Mouse (Mus musculus): ENCODE results near the gene Tsen34. TPM values are rescaled to one million over a fixed set of nuclear protein-coding genes. Genes with fewer than 3 reads are reported as not detected.
A peak's percentile ranks its signal among the peaks of the same experiment; 100 is the strongest.

Tsen34 gene
- polyA plus RNA-seq, 1 experiment from 2014 or later: 46.1 TPM

- Histone ChIP-seq H3K27ac (ENCODE audit: low read depth) (peak overlapping the region; percentile 18; the same call in 1 of the 2 replicates), H3K4me3 (ENCODE audit: low read depth, low read length) (peak overlapping the region; percentile 80), H3K4me1 (ENCODE audit: insufficient read depth) (peaks cover 19% of the 10 kb centered on the region), H3K27me3 (ENCODE audit: insufficient read depth, low read length) (no peaks in the 10 kb centered on the region), H3K9ac (replicated peaks) (peak overlapping the region; percentile 48; the same call in 1 of the 2 replicates), H3K4me2 (ENCODE audit: low read depth, low read length) (peak overlapping the region; percentile 91), H3K36me3 (replicated peaks; ENCODE audit: insufficient read depth, low read length) (peaks cover 17% of the 10 kb centered on the region), H3K9me3 (ENCODE audit: low read length) (no peaks in the 10 kb centered on the region)
- 30% methylated on average over 14 of the region's 14 CpGs for WGBS (ENCODE audit: insufficient replicate concordance)
- DNase-seq (no peak), ATAC-seq (no peak)
- no peak for TF ChIP-seq EP300 (IDR thresholded peaks at IDR 0.05; ENCODE audit: low read depth)
- TF ChIP-seq CTCF (IDR thresholded peaks at IDR 0.05; ENCODE audit: low read depth): peak; percentile 35
Measured at GRCm38 (mm10) chr7:3666921-3667391, 25.7 kb upstream of the Tsen34 start.

- peak; percentile 88 for DNase-seq
- Histone ChIP-seq H3K36me3 (replicated peaks; ENCODE audit: insufficient read depth, low read length) (no peaks in the 10 kb centered on the region), H3K27me3 (ENCODE audit: insufficient read depth, low read length) (no peaks in the 10 kb centered on the region), H3K9me3 (ENCODE audit: low read length) (no peaks in the 10 kb centered on the region), H3K27ac (ENCODE audit: low read depth) (no peak overlapping the region), H3K4me3 (ENCODE audit: low read depth, low read length) (no peak overlapping the region), H3K4me1 (ENCODE audit: insufficient read depth) (no peaks in the 10 kb centered on the region), H3K9ac (replicated peaks) (no peak overlapping the region), H3K4me2 (ENCODE audit: low read depth, low read length) (no peak overlapping the region)
- 51% methylated on average over 10 of the region's 10 CpGs for WGBS (ENCODE audit: insufficient replicate concordance)
- ATAC-seq: peak; percentile 89
- TF ChIP-seq CTCF (IDR thresholded peaks at IDR 0.05; ENCODE audit: low read depth): peak; percentile 95
- no peak for TF ChIP-seq EP300 (IDR thresholded peaks at IDR 0.05; ENCODE audit: low read depth)
Measured at GRCm38 (mm10) chr7:3674507-3675227, 18.0 kb upstream of the Tsen34 start.

GRCm38 (mm10) chr7:3675228-3675548 is 17.5 kb upstream of the Tsen34 start:
- Histone ChIP-seq H3K4me1 (ENCODE audit: insufficient read depth) (no peaks in the 10 kb centered on the region), H3K4me2 (ENCODE audit: low read depth, low read length) (no peak overlapping the region), H3K36me3 (replicated peaks; ENCODE audit: insufficient read depth, low read length) (no peaks in the 10 kb centered on the region), H3K4me3 (ENCODE audit: low read depth, low read length) (no peak overlapping the region), H3K9me3 (ENCODE audit: low read length) (no peaks in the 10 kb centered on the region), H3K9ac (replicated peaks) (no peak overlapping the region), H3K27ac (ENCODE audit: low read depth) (no peak overlapping the region), H3K27me3 (ENCODE audit: insufficient read depth, low read length) (no peaks in the 10 kb centered on the region)
- no peak for ATAC-seq
- WGBS (ENCODE audit: insufficient replicate concordance): 63% methylated on average over 3 of the region's 3 CpGs
- no peak for DNase-seq
- no peak for TF ChIP-seq EP300 (IDR thresholded peaks at IDR 0.05; ENCODE audit: low read depth)
- no peak for TF ChIP-seq CTCF (IDR thresholded peaks at IDR 0.05; ENCODE audit: low read depth)

GRCm38 (mm10) chr7:3676371-3676770 is 16.3 kb upstream of the Tsen34 start:
- no peak for ATAC-seq
- 89% methylated on average over 12 of the region's 12 CpGs for WGBS (ENCODE audit: insufficient replicate concordance)
- no peak overlapping the region for H3K27ac ChIP-seq (ENCODE audit: low read depth)

GRCm38 (mm10) chr7:3677342-3677741 is 15.3 kb upstream of the Tsen34 start, which contains the start of gene Tmc4:
Gene Tmc4, minus strand, starts transcription at chr7:3677553.
- no peak within 1 kb of the TSS for H3K4me3 ChIP-seq (ENCODE audit: low read depth, low read length)
- TF ChIP-seq CTCF (IDR thresholded peaks at IDR 0.05; ENCODE audit: low read depth): no peak
- no peak for TF ChIP-seq EP300 (IDR thresholded peaks at IDR 0.05; ENCODE audit: low read depth)
- ATAC-seq (peak; percentile 61; the same call in 1 of the 2 replicates), DNase-seq (peak; percentile 27)
- H3K27me3 ChIP-seq (ENCODE audit: insufficient read depth, low read length): no peaks in the 10 kb centered on the region
- H3K27ac ChIP-seq (ENCODE audit: low read depth): 0 out of 2 replicates have a peak within 1 kb of the TSS, but pooled peaks have one; percentile 16
- H3K4me1 ChIP-seq (ENCODE audit: insufficient read depth): no peaks in the 10 kb centered on the region
- H3K9ac ChIP-seq (replicated peaks): no peak within 1 kb of the TSS; the same call in 1 of the 2 replicates
- H3K4me2 ChIP-seq (ENCODE audit: low read depth, low read length): peak within 1 kb of the TSS; percentile 18; the same call in 1 of the 2 replicates
- WGBS (ENCODE audit: insufficient replicate concordance): 59% methylated on average over 9 of the region's 9 CpGs
- no peaks in the 10 kb centered on the region for H3K9me3 ChIP-seq (ENCODE audit: low read length)
- no peaks in the 10 kb centered on the region for H3K36me3 ChIP-seq (replicated peaks; ENCODE audit: insufficient read depth, low read length)

More at GRCm38 (mm10) chr7:3676371-3676770, 16.3 kb upstream of the Tsen34 start:
- Histone ChIP-seq H3K4me1 (ENCODE audit: insufficient read depth) (no peaks in the 10 kb centered on the region), H3K4me2 (ENCODE audit: low read depth, low read length) (no peak overlapping the region), H3K9ac (replicated peaks) (no peak overlapping the region), H3K4me3 (ENCODE audit: low read depth, low read length) (no peak overlapping the region), H3K27me3 (ENCODE audit: insufficient read depth, low read length) (no peaks in the 10 kb centered on the region), H3K9me3 (ENCODE audit: low read length) (no peaks in the 10 kb centered on the region), H3K36me3 (replicated peaks; ENCODE audit: insufficient read depth, low read length) (no peaks in the 10 kb centered on the region)
- DNase-seq: no peak
- TF ChIP-seq EP300 (IDR thresholded peaks at IDR 0.05; ENCODE audit: low read depth) (no peak), CTCF (IDR thresholded peaks at IDR 0.05; ENCODE audit: low read depth) (no peak)

- DNase-seq: no peak
- H3K36me3 ChIP-seq (replicated peaks; ENCODE audit: insufficient read depth, low read length): peaks cover 27% of the 10 kb centered on the region
- no peak for TF ChIP-seq EP300 (IDR thresholded peaks at IDR 0.05; ENCODE audit: low read depth)
- TF ChIP-seq CTCF (IDR thresholded peaks at IDR 0.05; ENCODE audit: low read depth): no peak
- no peak overlapping the region for H3K27ac ChIP-seq (ENCODE audit: low read depth)
- H3K4me3 ChIP-seq (ENCODE audit: low read depth, low read length): no peak overlapping the region
- no peaks in the 10 kb centered on the region for H3K27me3 ChIP-seq (ENCODE audit: insufficient read depth, low read length)
- H3K4me2 ChIP-seq (ENCODE audit: low read depth, low read length): no peak overlapping the region
- no peaks in the 10 kb centered on the region for H3K9me3 ChIP-seq (ENCODE audit: low read length)
- no peak for ATAC-seq
- WGBS (ENCODE audit: insufficient replicate concordance): 85% methylated on average over 10 of the region's 10 CpGs
- H3K4me1 ChIP-seq (ENCODE audit: insufficient read depth): no peaks in the 10 kb centered on the region
- no peak overlapping the region for H3K9ac ChIP-seq (replicated peaks)
Measured at GRCm38 (mm10) chr7:3683908-3684550, 8.6 kb upstream of the Tsen34 start.
